Mouse (Mus musculus): ENCODE results near the gene Mpig6b.

The Mpig6b gene

DNA sequence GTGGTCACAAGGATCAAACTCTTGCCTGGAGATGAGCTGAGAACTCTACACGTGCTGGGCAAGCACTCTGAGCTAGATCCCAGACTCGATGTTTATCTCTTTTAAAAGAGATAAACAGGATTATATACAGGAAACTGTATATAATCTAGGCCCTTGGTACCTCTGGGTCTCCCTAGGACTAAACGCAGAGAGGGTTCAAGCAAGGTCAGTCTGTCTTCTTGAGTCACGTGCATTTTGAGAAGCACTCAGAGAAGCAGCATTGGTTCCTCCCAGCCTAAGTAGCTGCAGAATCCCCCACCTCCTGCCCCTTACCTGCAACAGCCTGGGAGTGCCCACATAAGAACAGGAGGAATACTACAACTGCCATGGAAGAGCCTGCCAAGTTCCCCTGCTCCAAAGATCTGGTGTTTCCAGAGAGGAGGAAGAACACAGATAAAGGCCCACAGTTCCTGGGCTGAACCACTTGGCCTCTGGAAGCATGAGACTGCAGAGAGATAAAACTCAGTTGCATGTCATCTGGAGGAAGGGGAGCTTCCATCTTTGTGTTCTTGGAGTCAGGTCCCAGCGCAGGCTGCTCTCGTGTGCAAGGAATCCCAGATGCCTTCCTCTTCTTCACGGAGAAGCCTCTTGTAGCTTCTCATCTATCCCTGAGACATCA lies 19.4 kb upstream of the Mpig6b start, which contains the start of gene Ly6g6f:
TSS of gene Ly6g6f (minus strand) at position 403 of the 658 bp plus-strand sequence.
- DNase-seq, result no peak

DNA sequence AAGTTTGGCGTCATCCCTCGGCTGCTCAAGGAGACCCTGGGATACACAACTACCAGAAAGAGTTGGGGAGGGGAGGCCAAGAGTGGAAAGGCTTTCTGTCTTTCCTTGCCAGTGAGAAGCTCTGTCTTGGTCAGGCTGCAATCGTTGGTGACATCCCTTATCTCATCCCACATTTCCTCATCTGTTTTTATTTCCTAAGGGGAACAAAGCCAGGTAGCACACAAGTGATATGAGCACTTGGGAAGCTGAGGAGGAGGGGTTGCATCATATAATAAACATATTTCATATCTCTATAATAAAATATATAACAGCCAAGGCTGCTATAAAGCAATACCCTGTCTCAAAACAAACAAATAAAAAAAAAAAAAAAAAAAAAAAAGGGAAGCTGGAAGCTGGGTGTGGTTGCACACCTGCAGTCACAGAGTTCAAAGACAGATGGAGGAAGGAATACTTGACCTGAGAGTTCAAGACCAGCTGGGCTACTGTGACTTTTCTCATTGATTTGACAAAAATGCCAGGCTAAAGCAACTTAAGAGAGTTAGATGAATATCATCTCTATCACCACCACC lies 18.0 kb upstream of the Mpig6b start:
- no peak for DNase-seq

DNA sequence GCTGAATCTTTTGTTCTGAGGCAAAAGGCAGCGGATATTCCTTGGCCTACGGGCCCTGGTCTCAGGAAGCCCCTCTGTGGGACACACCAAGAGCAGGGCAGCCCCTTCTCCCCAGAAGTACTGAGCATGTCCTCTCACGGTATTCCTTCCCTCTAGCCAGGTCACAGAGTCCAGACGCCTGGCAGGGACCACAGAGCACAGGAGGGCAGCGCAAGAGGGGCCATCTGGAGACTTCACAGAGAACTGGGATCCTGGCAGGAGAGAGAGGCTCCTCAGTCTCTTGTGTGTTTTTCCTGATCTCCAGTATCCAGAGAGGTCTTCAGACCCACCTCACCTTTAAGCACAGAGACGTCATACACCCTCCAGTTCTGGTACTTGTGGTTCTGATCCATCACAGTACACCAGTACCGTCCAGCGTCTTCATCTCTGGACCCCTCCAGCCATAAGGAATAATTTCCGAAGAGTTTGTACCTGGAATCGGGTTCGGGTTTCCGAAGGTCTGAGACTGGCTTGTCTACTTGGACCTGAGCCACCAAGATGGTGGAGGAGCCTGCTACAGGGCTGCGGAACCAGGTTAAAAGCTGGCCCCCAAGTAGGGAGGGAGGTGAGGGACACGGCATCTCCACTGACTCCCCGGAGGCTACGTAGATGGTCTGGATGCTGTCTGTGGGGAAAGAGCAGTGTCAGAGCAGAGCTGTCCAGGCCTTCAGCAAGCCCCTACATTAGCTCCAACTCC lies 17.0 kb upstream of the Mpig6b start:
- DNase-seq, result no peak

DNA sequence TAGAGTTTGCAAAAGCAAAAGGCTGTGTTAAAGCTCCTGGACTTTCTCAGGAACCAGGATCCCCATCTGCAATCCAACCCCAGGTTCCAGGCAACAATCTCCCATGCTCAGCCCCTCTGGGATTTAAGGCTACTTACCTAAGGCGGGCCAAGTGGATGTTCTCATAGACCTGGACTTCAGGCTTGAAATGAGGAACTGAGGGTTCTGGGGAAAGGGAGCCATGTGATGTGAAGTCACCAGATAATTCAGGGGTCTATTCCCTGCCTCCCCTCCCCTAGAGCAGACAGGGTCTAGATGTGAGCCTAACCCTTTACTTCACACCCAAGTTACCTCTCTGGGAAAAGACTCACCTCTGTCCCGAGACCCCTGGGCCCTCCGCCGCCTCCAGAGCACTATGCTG lies 14.7 kb upstream of the Mpig6b start:
- DNase-seq, result no peak

DNA sequence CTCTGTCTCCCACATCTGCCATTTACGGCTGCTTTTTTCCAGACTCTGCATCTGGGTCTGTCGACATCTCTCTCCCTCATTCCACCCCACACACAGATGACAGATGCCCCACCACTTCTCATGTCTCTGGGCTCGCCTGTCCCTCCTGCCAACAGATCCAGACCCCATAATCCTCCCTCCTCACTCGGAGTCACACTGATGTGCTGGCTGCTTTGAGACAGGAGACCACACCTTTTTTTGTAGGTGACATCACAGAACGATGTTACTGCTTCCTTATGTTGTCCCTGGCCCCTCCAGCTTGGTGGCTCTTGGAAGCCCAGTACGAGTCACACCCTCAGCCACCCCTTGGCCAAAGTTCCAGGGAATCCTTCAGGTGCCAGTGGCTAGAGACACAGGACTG lies 14.3 kb upstream of the Mpig6b start:
- no peak for DNase-seq

DNA sequence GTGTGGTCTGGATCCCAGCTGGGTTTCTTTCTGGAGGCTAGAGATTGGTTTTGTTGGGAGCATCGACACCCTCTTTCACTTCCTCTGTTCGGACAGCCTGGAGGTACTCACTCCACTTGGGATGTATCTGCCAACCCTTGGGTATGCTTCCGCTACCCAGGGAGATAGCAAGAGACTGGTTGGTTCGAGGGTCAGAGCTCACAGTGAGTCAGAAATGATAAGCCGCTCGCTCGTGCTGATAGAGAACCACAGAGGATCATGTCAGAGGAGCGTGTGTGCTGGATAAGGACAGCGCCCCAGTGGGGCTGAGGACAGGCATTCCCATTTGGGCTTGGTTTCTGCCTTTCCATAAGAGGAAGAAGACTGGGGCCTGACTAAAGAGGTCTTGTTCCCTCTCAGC lies 13.8 kb upstream of the Mpig6b start:
- DNase-seq, result no peak

DNA sequence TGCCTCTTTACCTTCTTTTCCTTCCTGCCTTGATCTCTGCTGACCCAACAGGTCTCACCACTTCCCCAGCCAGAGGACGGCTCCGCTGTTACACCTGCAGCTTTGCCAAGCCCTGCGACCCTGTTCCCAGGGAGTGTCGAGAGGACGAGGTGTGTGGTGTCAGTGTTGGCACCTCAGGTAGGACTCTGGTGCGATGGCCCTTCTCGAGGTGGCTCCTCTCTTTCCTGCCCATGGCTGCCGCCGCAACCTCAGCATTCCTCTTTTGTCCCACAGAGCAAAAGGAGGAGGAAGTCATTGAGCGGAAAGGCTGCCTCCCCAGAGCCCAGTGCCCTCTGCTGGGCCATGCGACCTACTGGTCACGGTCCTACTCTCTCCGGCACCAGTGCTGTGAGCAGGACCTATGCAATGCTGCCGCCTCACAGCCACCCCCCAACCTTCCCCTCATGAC lies 11.8 kb upstream of the Mpig6b start, which contains the start of gene Ly6g6d:
TSS of gene Ly6g6d (minus strand) at position 280 of the 448 bp plus-strand sequence.
- DNase-seq, result no peak

DNA sequence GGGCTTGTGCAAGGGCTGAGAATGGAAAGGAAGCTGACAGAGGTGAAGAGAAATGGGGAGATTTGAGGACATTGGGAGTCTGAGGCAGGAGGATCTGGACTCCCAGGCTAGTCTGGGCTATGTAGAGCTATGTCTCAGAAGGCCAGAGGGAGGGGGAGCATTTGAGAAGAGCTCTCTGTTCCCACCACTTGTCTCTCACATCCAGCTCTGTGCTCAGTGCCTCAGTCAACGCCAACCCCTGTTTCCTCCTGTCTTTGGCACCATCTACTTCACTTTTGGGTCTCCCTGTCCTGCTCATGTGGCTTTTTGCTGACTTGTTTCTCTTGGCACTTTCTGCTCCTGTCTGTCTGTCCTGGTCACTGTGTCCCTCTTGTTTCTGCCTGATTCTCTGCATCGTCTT lies 11.3 kb upstream of the Mpig6b start:
- no peak for DNase-seq

DNA sequence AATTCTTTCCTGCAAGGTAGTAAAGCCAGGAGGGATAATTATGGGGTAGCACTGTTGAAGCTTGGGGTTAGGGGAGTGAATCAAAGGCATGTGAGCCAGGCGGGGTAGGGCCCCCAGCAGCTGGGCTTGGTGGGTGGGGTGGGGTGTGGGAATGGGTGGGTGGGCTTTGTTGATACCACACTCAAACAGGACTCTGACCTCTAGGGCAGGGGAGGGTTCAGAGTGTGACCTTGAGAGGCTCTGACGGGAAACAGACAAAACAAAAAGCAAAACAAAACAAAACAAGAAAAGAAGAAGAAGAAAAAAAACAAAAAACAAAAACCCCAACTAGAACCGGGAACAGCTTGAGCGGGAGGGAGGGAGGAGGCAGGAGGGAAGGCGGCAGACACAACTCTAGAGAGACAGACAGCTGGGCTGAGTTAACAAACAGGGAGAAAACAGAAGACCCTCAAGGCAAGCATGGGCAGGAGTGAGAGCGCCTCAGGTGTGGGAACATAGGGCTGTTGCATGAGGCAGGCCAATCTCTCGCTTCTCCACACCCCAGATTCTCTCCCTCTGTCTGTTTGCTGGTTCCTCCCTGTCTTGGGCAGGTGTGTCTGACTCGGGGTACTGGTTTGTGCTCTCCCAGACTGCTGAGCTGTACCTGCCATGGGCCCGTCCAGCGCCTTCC lies 10.7 kb upstream of the Mpig6b start, which contains the start of gene Ly6g6e:
TSS of gene Ly6g6e (plus strand) at position 396 of the 670 bp plus-strand sequence.
- no peak for DNase-seq

DNA sequence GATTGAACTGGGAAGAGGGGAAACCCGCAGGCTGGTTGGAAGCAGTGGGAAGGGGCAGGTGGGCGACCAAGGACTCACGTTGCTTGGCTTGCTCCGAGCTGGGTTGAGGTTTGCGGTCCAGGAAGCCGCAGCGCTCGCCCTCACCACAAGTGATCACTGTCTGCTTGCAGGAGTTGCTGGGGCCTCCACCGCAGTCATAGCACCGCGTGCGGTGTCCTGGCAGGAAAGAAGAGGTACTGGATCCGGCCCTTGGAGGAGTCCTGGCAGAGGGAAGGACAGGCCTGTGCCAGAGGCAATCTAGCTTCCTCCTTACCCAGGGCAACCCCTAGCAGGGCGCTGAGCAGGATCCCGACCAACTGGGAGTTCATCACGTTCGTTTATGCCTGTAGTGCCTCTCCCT lies 8.1 kb upstream of the Mpig6b start:
- peak; percentile 22 for DNase-seq

DNA sequence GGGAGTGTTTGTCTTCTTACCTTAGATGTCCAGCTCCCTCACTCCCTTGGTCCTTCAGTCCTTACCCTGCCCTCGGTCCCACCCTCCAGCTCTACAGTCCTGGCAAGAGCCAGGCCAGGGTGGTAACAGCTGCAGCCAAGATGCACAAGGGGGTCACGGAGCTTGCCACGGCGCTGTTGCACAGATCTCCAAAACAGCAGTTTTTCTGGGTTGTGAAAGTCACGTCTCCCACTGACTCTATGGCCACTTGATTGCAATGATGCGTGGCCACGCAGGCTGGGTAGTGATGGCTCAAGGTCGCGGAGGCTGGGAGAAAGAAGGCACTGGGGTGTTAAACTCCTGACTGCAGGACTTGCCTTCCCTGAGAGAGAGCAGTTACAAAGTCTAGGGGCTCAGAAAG lies 5.5 kb upstream of the Mpig6b start:
- DNase-seq, result no peak

DNA sequence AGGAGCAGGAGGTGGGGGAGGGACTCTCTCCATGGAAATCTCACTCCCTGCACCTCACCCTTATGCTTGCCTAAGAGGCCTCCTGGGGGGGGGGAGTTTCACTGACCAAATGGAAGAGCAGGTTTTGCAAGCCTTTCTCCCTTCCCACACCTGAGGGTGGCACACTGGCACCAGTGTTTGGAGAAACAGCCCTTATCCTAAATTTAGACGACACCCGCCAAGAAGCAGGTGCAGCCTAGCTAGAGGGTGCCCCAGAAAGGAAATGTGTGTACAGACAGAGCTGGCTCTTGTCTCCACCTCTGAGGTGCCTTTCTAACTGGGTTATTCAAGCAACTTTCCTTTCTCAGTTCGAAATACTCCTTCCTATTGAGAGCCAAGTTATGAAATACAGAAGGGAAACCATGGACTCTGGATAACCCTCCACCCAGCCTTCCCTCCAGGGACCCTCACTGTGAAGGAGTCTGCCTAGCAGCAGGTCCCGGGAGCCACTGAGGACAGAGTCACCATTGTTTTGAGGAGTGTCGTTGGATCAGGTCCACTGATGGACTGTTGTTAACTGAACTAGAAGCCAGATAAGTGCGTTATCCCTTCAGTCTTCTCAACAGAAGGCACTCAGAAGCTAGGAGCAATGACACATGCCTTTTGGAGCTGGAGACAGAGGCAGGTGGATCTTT lies 4.7 kb upstream of the Mpig6b start:
- DNase-seq, result peak; percentile 68

DNA sequence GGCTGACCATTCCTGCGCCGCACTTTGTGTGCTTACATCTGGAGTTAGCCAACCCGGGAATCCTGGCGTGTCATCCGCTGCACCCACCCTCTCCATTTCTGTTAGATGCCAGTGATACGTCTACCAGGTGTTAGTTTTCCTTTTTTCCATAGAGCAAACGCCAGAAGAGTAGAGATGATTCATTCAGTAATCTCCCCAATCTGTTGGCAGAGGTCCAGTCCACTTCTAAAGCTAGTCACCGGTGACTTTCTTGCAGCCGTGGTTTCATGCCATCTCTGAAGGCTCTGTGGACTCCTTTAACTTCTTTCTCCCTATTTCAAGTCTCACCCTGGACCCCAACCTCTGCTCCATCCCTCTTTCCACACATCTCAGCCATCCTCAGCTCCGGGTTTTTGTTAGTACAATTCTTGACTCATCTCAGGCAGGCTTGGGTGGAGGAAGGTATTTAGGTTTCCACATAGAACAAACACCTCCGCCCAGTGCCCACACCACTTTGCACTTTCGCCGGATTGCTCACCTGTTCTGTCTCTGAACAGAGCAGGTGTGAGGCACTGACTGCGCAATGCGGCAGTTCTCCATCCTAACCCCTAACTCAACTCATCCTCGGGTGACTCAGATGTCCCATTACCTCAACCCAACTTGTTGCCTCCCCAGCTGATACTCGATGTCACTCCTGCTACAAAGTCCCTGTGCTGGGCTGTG lies 2.4 kb upstream of the Mpig6b start:
- no peak for DNase-seq

DNA sequence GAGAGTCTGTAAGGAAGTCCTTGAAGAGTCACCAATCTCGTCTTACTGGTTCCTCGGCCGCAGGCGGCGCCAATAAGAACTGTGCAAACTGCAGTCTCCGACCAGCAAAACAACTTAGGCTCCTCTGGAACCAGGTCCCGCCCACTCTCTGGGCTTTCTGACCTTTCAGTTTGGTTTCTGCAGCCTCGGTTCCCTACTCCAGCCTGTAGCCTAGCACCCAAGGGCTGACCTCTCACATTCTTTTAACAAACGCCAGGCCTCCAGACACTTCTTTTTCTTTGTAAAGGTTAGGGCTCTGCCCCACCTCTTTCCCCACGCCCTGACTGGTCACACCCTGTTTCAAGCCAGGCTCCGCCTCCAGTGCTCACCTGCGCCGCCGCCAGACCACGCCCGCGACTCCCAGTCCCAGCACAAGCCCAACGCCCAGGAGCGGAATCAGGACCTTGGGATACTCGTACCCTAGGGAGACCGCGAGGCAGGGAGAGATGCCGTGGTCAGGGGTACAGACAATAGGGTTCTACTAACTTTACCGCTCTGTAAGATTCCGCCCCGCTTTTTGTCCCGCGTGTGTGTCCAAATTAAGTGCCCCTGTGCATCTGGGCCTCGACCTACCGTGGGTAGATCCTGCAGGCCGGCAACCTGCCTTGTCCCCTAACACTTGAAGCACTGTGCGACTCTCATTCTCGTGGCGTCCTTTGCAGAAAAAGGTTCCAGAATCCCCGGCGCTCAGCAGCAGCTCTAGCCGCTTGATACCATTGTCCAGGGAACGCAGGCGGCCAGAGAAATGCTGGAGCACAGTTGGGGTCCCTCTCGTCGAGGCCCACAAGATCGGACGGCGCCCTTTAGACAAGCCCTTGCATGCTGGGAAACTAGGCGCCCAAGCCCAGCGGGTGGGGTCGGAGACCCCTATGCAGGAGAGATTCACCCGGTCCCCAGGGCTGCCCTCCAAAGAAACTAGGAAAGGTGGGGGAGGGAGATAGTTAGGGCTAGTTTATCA lies 735 bp downstream of the Mpig6b start, which contains the start of gene Ly6g6c:
TSS of gene Ly6g6c (plus strand) at position 438 of the 997 bp plus-strand sequence.
- no peak for DNase-seq

DNA sequence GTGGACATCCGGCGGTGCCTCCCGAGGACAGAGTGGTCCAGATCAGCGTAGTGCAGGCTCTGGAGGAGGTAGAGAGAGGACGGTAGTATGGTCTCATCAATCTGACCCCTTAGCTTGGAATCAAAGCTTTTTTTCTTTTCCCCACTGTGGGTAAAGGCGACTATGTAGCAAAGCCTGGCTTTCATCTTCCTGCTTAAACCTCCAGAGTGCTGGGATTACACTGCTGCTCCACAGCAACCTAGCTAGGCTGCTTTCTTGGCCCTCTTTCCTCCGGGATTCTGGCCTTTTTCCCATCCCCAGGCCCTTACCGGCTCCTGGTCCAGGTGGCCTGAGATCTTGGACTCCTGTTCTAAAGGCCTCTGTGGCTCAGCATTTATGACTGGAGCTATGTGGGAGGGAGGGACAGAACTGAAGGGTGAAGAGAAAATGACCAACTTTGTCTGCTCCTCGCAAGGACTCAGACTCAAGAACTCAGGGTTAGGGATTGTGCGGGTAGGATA lies 1.6 kb downstream of the Mpig6b start:
- DNase-seq, result no peak

DNA sequence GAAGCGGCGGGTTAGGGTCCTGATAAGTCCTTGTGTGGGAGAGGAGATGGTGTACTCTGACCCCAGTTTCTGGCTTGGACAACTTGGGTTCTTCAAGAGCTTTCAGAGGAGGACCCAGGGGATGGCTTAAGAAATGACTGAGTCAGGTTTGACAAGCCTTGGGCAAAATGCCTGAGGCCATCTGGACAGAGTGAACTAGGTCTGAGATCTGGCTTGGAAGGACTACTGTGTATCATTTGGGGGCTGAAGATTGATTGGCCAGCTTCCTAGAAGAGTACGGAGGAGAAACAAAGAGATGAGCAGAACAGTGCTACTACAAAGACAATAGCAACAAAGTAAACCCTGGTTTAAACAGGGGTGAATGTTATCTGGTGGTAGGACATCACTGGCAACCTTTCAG lies 2.5 kb downstream of the Mpig6b start:
- DNase-seq, result no peak

DNA sequence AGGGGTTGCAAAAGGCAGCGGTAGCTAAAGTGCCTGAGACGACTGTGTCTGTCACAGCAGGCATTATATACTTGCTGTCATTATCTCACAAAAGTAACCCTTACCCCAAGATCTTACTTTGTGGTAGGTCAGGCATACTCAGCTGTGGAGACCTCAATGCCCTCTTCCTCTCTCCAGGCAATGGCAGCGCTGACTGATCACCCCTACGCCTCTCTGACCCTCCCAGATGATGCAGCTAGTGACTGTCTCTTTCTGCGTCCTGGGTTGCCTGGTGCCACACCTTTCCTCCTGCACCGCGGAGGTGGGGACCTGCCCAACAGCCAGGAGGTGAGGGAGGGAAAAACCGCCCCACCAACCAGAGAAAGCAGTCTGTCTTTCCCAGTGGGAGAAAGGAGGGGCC lies 4.7 kb downstream of the Mpig6b start:
- DNase-seq, result no peak

DNA sequence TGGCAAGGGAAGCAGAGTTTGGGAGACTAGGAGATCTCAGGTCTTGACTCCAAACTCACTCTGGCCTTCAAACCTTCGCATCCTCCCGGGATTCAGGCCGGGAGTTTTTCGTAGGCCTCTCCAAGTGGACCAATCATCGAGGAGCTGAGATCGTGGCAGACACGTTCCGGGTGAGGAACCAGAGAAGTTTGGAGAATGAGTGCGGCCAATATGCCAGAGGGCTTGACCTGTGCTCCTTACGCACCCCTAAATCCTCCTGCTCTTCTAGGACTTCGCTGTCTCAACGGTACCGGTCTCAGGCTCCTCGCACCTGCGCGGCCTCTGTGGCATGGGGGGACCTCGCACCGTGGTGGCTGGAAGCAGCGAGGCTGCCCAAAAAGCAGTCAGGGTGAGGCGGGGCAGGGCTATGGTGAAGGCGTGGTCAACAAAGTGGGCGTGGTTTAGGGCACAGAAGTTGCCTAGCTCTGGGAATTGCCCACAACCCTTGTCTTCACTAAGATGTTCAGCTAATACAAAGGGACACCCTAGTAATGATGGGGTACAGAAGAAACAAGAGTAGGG lies 5.2 kb downstream of the Mpig6b start:
- DNase-seq, result no peak

DNA sequence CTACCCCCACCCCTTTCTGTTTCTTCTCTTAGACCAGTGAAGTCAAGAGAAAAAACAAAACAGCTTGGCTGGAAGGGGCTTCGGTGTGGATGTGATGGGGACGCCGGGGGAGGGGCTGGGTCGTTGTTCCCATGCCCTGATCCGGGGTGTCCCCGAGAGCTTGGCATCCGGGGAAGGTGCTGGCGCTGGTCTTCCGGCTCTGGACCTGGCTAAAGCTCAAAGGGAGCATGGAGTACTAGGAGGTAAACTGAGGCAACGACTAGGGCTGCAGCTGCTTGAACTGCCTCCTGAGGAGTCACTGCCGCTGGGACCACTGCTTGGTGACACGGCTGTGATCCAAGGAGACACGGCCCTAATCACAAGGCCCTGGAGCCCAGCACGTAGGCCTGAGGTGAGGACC lies 5.9 kb downstream of the Mpig6b start:
- DNase-seq, result no peak

Measured in thymus, postnatal 25 days (tissue).